Mouse (Mus musculus): ENCODE measurements around the gene Pdzk1.

The Pdzk1 gene

GRCm38 (mm10) chr3:96883690-96884089, 54.6 kb downstream of the Pdzk1 start:
- no peak for DNase-seq (ENCODE audit: low spot score)

GRCm38 (mm10) chr3:96902336-96902999, 73.4 kb downstream of the Pdzk1 start:
- no peak for DNase-seq (ENCODE audit: low spot score)

GRCm38 (mm10) chr3:96904393-96904792, 75.3 kb downstream of the Pdzk1 start, which contains the start of gene Gja5:
Gja5 (plus strand) TSS chr3:96904693.
- DNase-seq (ENCODE audit: low spot score), result no peak

GRCm38 (mm10) chr3:96904851-96905541, 75.9 kb downstream of the Pdzk1 start, which contains the start of gene Gpr89:
Gpr89 (minus strand) TSS chr3:96905346.
- peak; percentile 96 for DNase-seq (ENCODE audit: low spot score)

GRCm38 (mm10) chr3:96905592-96905991, 76.5 kb downstream of the Pdzk1 start:
- DNase-seq (ENCODE audit: low spot score), result no peak
